Mouse (Mus musculus) midbrain, embryonic 13.5 days (tissue): ENCODE measurements around the gene Vash1. TPM values are rescaled to one million over a fixed set of nuclear protein-coding genes. Genes with fewer than 3 reads are reported as not detected.

Experiments
- ATAC-seq: fragments of 200-750 bp; cut with Nextera tagmentation; 2 replicates; pipeline ENCODE4 v1.8.0; 2017; ENCODE audit warnings: mild to moderate bottlenecking, moderate TSS enrichment, moderate library complexity
- H3K27ac ChIP-seq: fragments of 300-500 bp; sonication (generic); 2 replicates; pipeline ENCODE4 v1.5.1; 2015; ENCODE audit warnings: inconsistent platforms, mild to moderate bottlenecking, moderate library complexity
- H3K27me3 ChIP-seq: fragments of 300-500 bp; sonication (generic); 2 replicates; pipeline ENCODE4 v1.6.1; 2015; ENCODE audit warnings: mild to moderate bottlenecking, inconsistent platforms
- H3K36me3 ChIP-seq: fragments of 300-500 bp; sonication (generic); 2 replicates; pipeline ENCODE4 v1.6.1; 2015; ENCODE audit warnings: mild to moderate bottlenecking, inconsistent platforms
- H3K4me1 ChIP-seq: fragments of 300-500 bp; sonication (generic); replicated peaks from 2 replicates; pipeline ENCODE4 v1.6.1; 2015; ENCODE audit warnings: inconsistent platforms
- H3K4me2 ChIP-seq: fragments of 300-500 bp; sonication (generic); replicated peaks from 2 replicates; pipeline ENCODE4 v1.6.1; 2015; ENCODE audit warnings: moderate library complexity, mild to moderate bottlenecking, inconsistent platforms
- H3K4me3 ChIP-seq: fragments of 300-500 bp; sonication (generic); replicated peaks from 2 replicates; pipeline ENCODE4 v1.5.1; 2015; ENCODE audit warnings: mild to moderate bottlenecking, inconsistent platforms
- H3K9ac ChIP-seq: fragments of 300-500 bp; sonication (generic); replicated peaks from 2 replicates; pipeline ENCODE4 v1.6.1; 2015; ENCODE audit warnings: mild to moderate bottlenecking, inconsistent platforms
- H3K9me3 ChIP-seq: fragments of 300-500 bp; sonication (generic); 2 replicates; pipeline ENCODE4 v1.6.1; 2016; ENCODE audit warnings: mild to moderate bottlenecking, inconsistent platforms
- WGBS: fragments of 180-500 bp; shearing (Covaris S2); methylation state at CpG from one replicate; pipeline ENCODE4 v1.1.7; 2015; 5-methylcytosine and 5-hydroxymethylcytosine counted together
- polyA plus RNA-seq: library from polyadenylated mRNA; unstranded; fragments of >200 nt; fragmentation: Nextera tagmentation; extraction: Ambion mirVana; gene quantifications from 2 replicates; pipeline ENCODE4 v1.2.1, GENCODE M21; 2015

Gene Vash1
- polyA plus RNA-seq, 1 experiment from 2014 or later, result 40.6 TPM

DNA sequence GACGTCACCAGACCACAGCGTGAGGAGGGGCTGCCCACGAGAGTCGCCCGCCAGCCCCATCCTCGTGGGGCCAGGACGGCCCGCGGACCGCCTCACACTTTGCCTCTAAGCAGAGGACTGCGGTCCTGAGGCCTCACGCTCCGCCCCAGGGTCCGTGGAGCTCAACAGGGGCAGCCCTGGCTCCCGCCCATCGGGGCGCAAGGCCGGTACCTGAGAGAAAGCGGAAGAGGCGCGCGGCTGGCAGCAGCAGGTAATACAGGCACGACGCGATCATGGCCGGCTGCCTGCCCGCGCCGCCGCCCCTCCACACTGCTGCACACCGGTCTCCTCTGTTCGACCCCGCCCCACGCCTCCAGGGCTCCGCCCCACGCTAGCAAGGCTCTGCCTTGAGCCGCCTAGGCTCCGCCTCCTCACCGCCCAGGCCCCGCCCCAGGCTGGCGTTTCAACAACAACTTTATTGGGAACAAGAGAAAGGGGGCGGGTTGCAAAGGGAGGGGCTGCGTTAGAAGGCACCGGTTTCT is 47.7 kb downstream of the Vash1 start, which contains the start of gene Angel1:
Gene Angel1 (minus strand): TSS at position 341 of the 521 bp plus-strand sequence.
- WGBS, result under 1% methylated on average over 44 of the region's 44 CpGs
- no peaks in the 10 kb centered on the region for H3K27me3 ChIP-seq
- H3K36me3 ChIP-seq, result no peaks in the 10 kb centered on the region
- peak within 1 kb of the TSS; percentile 67 for H3K9ac ChIP-seq
- peaks cover 14% of the 10 kb centered on the region for H3K4me1 ChIP-seq
- H3K4me3 ChIP-seq, result peak within 1 kb of the TSS; percentile 60
- peak within 1 kb of the TSS; percentile 74 for H3K4me2 ChIP-seq
- peak; percentile 99 for ATAC-seq
- peak within 1 kb of the TSS; percentile 59 for H3K27ac ChIP-seq
- no peaks in the 10 kb centered on the region for H3K9me3 ChIP-seq

DNA sequence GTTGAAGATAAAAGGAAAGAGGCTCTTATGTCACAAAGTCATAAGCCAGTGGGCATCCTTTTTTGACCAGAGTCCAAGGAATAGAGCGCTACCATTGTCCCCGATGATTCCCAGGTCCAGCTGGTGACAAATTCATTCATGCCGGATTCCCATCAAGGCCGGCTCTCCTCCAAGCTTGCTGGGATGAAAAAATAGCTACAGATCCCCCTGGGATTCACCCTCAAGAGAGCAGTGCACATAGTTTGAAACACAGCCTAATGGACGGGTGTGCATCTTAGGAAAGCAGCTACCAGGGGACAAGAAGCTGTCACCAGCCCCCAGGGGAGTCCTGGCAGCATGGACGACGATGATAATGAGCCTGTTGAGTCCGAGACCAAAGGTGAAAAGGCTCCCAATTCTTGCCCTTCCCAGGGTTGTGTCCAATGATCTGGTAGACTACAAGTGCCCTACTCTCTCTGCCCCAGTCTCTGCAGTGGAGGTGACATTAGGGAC is 55.9 kb downstream of the Vash1 start, which contains the start of gene Lrrc74a:
Gene Lrrc74a (plus strand): TSS at position 51 of the 492 bp plus-strand sequence.
- H3K27me3 ChIP-seq, result no peaks in the 10 kb centered on the region
- H3K4me1 ChIP-seq, result no peaks in the 10 kb centered on the region
- WGBS, result 80% methylated on average over 8 of the region's 8 CpGs
- no peak within 1 kb of the TSS for H3K9ac ChIP-seq
- ATAC-seq, result no peak
- H3K36me3 ChIP-seq, result no peaks in the 10 kb centered on the region
- no peaks in the 10 kb centered on the region for H3K9me3 ChIP-seq
- H3K4me3 ChIP-seq, result no peak within 1 kb of the TSS
- H3K27ac ChIP-seq, result no peak within 1 kb of the TSS
- H3K4me2 ChIP-seq, result no peak within 1 kb of the TSS

Other genes starting within 250 kb of the Vash1 start
- gene Angel1, start 47.8 kb downstream of the Vash1 start, polyA plus RNA-seq, result 10.3 and 10.9 TPM in 2 replicates
- gene Lrrc74a, start 55.7 kb downstream of the Vash1 start, polyA plus RNA-seq, result not detected in 2 replicates
- 65.3 and 75.5 TPM in 2 replicates for gene Irf2bpl, start 206.1 kb downstream of the Vash1 start, polyA plus RNA-seq